Mouse (Mus musculus) bone marrow macrophage, adult 2 months (primary cell): ENCODE measurements around the gene Txndc2.

Source experiments
- CTCF ChIP-seq: IDR thresholded peaks from 2 replicates; pipeline ENCODE4 v1.5.1; 2012; ENCODE audit warnings: low read depth, mild to moderate bottlenecking, low read length, moderate library complexity
- POLR2A ChIP-seq: IDR thresholded peaks from 2 replicates; pipeline ENCODE4 v1.6.1; 2012; ENCODE audit warnings: mild to moderate bottlenecking, low read depth, low read length, borderline replicate concordance

GRCm38 (mm10) chr17:65604315-65604714 lies 37.7 kb downstream of the Txndc2 start:
- TF ChIP-seq CTCF, result no peak
- no peak for TF ChIP-seq POLR2A
